Mouse (Mus musculus) frontal cortex, postnatal 36 days (tissue): ENCODE results near the gene 1700125H20Rik.
A peak's percentile ranks its signal among the peaks of the same experiment; 100 is the strongest.

Experiments
- DNase-seq, 2 experiments: peaks; one replicate each; pipeline ENCODE4 v3.0.0; 2022; ENCODE audit warnings: low spot score in 2 of 2

The 1700125H20Rik gene

GRCm38 (mm10) chr11:85184082-85184481, 13.9 kb downstream of the 1700125H20Rik start:
- peak in 1 of 2 experiments; percentile 23 for DNase-seq

GRCm38 (mm10) chr11:85184839-85185238, 14.6 kb downstream of the 1700125H20Rik start:
- DNase-seq: no peak

- no peak for DNase-seq
Observed at GRCm38 (mm10) chr11:85189110-85189509, 18.9 kb downstream of the 1700125H20Rik start.

GRCm38 (mm10) chr11:85190741-85191140, 20.5 kb downstream of the 1700125H20Rik start:
- no peak for DNase-seq

GRCm38 (mm10) chr11:85194206-85194605, 24.0 kb downstream of the 1700125H20Rik start:
- DNase-seq: no peak

- no peak for DNase-seq
Observed at GRCm38 (mm10) chr11:85196046-85196445, 25.8 kb downstream of the 1700125H20Rik start.

- DNase-seq: no peak
Observed at GRCm38 (mm10) chr11:85198906-85199305, 28.7 kb downstream of the 1700125H20Rik start.

- no peak for DNase-seq
Observed at GRCm38 (mm10) chr11:85206231-85206630, 36.0 kb downstream of the 1700125H20Rik start.

- no peak for DNase-seq
Observed at GRCm38 (mm10) chr11:85211151-85211550, 40.9 kb downstream of the 1700125H20Rik start.

GRCm38 (mm10) chr11:85213215-85213614, 43.0 kb downstream of the 1700125H20Rik start:
- no peak for DNase-seq

- DNase-seq: no peak
Observed at GRCm38 (mm10) chr11:85214679-85215078, 44.5 kb downstream of the 1700125H20Rik start.

- DNase-seq: no peak
Observed at GRCm38 (mm10) chr11:85219014-85219413, 48.8 kb downstream of the 1700125H20Rik start.

- no peak for DNase-seq
Observed at GRCm38 (mm10) chr11:85222561-85222960, 52.4 kb downstream of the 1700125H20Rik start.

GRCm38 (mm10) chr11:85223248-85223647, 53.0 kb downstream of the 1700125H20Rik start:
- DNase-seq: no peak
